Mouse (Mus musculus): ENCODE measurements around the gene Pcgf6.

Pcgf6 gene

DNA sequence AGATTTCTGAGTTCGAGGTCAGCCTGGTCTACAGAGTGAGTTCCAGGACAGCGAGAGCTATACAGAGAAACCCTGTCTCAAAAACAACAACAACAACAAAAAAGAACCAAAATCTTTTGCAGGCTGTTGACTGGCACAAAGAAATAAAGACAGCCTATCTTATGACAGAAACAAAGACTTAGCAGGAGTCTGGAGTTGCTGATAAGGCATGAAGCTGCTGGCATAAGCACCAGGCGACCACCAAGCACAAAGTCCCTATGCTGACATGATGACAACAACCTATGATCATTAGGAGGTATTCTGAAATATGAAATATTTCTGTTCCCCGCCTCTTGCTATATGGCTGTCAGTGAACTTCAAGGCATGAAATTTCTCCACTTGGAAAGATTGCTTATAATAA, 51.8 kb downstream of the Pcgf6 start:
- in situ Hi-C loops (cut with MboI, MseI), result no loop called here

DNA sequence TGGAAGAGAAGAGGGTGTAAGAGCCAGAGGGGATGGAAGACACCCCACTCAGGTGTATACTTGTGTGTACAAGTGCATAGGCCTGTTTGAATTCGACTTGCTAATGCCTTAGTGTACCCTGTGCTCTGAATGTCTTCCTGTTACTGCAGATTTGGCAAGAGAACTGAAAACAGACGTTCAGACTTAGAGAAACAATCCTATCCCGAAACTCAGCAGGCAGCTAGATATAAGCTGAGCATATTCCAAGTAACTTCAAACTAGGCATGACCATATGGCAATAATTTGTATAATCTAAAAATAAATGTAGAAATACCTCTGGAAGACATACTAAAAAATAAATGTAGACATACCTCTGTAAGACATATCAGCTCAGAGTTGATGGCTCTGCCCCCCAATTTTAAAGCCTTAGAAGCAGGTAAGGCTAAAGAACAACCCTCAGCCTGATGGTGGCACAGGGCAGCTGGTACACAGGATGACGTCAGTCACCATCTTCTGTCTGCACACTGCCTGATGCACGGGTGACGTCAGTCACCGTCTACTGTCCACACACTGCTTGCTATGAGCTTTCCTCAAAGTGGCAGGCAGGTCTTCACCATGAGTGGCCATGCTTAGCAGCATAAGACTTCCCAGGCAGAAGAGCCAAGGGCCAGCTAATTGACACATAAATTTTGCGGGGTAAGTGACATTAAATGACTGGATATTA, 52.4 kb downstream of the Pcgf6 start:
- in situ Hi-C loops (cut with MboI, MseI), result no loop called here

DNA sequence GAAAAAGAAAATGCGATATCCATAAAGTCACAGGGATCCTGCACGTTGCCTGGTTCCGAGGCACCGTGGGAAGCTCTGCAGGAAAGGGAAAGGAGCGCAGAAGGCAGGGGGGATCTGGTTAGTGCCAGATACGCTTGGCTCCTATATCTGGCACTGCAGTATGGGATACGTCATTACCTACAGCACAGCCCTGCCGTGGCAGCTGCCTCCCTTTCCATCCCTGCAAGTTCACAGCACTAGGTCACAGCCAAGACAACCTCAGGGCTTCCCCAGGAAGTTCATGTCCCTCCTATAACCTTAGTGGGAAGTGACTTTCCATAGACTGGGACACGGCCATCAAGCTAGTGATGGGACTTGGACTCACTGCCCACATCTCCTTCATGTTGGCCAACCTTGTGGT, 54.6 kb downstream of the Pcgf6 start:
- in situ Hi-C loops (cut with MboI, MseI), result no loop called here

DNA sequence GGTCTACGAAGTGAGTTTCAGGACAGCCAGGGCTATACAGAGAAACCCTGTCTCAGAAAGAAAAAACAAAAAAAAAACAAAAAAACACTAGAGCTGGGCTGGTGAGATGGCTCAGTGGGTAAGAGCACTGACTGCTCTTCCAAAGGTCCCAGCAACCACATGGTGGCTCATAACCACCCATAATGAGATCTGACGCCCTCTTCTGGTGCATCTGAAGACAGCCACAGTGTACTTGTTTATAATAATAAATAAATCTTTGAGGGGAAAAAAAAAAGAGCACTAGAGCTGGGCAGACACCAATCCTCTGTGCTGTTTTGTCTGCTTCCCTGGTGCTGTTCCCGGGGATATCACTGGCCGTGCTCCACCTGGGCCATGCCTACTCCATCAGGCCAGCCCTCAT, 58.4 kb downstream of the Pcgf6 start:
- in situ Hi-C loops (cut with MboI, MseI), result loop anchor here (5.0 kb wide), 2 partner anchors 110 to 230 kb away; partner anchors contain the start of gene Cnnm2

DNA sequence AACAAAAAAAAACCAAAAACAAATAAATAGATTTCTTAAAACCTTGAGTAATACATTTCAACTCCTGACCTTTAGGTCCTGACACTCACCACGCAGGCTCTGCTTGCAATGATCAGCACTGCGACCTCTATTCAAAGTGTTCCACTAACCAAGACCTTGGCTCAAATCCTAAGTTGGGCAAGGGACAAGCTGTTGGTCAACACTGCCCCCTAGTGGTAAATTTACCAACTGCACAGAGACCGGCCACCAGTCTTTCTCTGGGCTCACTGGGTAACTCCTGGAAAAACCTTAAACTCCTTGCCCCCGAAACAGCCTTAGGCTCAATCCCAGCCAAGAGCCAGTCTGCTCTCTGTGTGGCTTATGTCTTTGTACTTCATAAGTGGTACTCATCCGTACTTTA, 59.6 kb downstream of the Pcgf6 start:
- in situ Hi-C loops (cut with MboI, MseI), result loop anchor here (5.0 kb wide), 2 partner anchors 109 to 229 kb away; partner anchors contain the start of gene Cnnm2

DNA sequence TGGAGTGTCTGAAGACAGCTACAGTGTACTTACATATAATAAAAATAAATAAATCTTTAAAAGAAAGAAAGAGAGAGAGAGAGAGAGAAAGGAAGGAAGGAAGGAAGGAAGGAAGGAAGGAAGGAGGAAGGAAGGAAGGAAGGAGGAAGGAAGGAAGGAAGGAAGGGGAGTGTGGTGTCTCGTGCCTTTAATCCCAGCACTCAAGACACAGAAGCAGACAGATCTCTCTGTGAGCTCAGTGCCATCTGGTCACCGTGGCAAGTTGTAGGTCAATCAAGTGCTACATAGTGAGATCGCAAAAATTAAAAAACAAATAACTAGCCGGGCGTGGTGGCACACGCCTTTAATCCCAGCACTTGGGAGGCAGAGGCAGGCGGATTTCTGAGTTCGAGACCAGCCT, 60.1 kb downstream of the Pcgf6 start:
- in situ Hi-C loops (cut with MboI, MseI), result loop anchor here (5.0 kb wide), 2 partner anchors 108 to 228 kb away; partner anchors contain the start of gene Cnnm2

DNA sequence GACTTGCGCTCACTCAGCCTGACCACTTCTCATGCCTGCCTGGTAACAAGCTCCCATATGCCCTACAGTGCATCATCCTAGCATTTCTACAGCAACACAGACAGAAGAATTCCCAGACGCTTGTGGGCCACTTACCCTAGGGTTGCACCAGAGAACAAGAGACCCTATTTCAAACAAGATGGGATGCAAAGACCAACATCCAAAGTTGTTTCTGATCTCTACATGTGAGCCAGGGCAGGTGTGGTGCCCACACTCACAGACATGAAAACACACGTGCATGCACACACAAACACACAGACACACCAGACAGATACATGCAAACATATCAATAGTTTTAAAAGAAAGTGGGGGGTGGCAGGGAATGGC, 60.6 kb downstream of the Pcgf6 start:
- in situ Hi-C loops (cut with MboI, MseI), result loop anchor here (5.0 kb wide), 2 partner anchors 108 to 228 kb away; partner anchors contain the start of gene Cnnm2

DNA sequence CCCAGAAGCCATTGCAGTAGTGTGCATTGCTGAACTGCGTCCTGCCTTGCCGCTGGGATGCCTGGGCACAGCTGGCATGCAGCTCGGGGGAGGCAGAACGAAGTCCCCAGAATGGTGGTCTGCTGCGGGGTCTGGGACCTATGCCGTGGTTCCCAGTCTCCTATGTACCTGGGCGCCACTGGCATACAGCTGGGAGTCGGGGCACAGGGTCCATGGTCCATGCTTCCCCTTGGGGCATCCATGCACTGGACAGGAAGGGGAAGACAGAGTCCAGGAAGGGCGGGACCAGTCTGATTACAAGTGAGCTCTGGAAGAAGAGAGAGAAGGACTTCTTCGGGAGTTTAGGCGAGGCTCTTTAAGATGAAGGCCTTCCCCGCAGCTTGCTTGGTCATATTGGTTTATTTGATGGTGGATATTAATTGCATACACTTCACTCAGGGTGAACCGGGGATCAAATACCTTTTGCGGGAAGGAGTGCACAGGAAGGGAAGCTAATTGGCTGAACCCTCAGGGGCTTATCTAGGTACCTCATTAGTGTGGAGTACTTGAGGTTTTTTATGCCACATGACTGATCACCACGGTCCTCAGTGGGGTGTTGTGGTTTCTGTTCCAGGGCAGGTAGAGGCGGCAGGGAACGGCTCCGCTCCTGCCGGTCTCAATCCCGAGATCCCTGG, 61.1 kb downstream of the Pcgf6 start:
- in situ Hi-C loops (cut with MboI, MseI), result loop anchor here (5.0 kb wide), 2 partner anchors 107 to 227 kb away; partner anchors contain the start of gene Cnnm2

DNA sequence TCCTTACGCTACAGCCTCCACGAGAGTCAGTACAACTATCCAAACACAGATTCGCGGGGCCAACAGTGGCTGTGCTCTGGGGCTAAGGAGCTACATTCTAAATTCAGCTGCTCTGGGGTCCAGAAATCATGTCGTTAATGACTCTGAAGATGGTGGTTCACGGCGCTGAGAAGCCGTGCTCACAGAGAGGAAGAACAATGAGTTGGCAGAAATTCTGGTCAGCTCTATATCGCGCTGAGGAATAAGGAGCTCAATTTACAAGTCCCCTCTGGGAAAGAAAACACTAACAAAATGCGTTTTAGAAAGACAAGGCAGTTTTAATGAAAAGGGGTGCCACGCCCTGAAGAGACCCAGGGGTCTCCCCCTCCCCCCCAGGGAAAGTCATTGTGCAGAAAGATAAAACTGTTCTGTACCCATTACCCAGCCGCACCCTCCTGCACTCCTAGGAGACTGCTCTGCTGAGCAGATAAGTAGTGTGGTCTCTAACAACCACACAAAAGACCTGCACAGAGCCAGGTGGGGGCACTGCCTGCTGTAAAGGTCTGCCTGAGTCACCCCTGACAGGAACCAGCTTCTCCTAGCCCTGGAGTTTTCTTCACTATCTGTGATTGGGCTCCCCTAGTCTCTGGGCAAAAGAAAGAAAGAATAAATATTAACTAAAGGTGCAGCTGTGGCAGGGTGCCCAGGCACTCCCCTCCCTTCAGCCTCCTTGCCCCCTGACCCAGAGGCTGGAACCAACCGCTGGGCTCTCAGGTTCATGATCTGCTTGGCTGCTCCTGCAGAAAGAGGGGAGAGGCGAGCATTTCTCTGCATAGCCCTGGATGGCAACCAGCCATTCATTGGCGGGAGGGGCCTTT, 62.2 kb downstream of the Pcgf6 start:
- in situ Hi-C loops (cut with MboI, MseI), result no loop called here

DNA sequence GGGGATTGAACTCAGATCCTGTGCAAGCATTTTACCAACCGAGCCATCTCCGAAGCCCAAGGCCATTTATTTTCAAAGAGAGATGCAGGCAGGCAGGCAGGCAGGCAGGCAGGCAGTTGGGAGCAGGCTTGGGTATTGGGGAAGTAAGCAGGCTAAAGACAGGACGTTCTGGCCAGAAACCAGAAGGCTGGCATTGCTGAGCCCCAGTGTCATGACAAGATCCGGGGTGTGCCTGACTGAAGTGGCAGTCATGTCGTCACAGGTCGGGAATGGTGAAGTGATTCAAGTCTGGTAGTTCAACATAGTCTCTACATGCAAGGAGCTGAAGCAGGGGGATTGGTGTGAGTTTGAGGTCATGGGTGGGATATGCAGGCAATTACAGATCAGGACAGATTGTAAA, 63.1 kb downstream of the Pcgf6 start:
- in situ Hi-C loops (cut with MboI, MseI), result no loop called here

DNA sequence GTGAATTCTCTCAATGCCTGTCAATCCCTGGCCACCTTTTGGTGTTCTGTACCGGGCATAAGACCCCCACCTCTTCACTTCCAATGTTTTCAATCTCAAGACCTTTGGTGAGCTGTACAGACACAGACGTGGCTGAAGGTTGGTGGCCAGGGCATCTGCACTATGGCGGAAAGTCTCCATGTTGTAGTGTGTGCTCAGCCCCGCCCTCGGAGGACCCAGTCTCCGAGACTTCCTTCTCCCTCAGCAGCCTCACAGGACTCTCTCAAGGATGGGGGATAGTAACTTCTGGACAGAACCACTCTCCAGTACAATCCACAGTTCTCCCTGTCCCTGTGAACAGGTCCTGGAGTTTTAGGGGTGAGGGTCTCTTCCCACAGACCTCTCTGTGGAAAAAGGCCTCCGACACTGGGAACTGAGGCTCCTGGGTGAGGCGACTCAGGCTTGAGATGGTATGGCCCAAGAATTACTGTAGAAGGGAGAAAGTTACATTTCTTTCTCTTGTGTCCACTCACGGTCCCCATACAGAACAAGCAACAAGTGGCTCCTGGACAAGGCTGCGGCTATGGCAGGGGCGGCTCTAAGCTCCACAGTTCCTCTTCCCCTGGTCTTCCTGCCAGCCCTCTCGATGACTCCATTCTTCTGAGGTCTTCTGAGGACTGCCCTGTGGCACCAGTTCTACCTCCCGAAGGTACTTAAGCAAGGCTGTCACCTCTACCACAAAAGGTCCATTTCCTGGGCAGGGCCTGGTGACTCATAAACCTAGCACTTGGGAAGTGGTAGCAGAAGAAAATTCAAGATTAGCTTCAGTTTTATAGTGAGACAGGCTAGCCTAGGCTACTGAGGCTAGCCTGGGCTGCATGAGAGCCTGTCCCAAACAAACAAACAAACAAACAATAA, 65.7 kb downstream of the Pcgf6 start:
- in situ Hi-C loops (cut with MboI, MseI), result no loop called here

DNA sequence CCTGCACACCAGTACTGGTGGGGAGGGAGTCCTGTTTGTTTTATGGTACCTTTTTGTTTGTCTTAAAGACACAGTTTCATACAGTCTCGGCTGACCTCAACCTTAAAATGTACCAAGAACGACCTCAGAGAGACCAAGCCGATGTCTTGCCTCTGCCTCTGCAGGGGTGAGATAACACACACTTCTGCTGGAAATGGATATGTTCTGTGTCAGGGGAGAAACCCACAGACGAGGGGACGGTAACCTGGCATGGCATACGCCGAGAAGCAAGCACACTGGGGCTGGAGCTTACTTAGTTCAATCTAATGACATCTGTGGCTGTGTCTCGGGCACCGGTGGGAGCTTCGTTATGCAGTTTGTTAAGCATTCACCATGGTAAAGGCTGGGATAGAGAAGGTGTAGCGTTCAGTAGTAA, 66.7 kb downstream of the Pcgf6 start:
- in situ Hi-C loops (cut with MboI, MseI), result no loop called here
